Mouse (Mus musculus) myocyte (in vitro differentiated cells): Measurements from ENCODE around the gene Pygm.

Experiments
- CEBPB ChIP-seq: IDR thresholded peaks from 2 replicates; pipeline ENCODE4 v1.6.1; 2011; ENCODE audit warnings: mild to moderate bottlenecking, moderate library complexity; ENCODE audit not compliant: poor library complexity, insufficient read depth, severe bottlenecking
- E2F4 ChIP-seq: IDR thresholded peaks from one replicate; pipeline ENCODE4 v1.6.1; 2011; ENCODE audit warnings: mild to moderate bottlenecking, control low read depth, moderate library complexity; ENCODE audit not compliant: insufficient read depth
- MAX ChIP-seq: IDR thresholded peaks from one replicate; pipeline ENCODE4 v1.6.1; 2011; ENCODE audit warnings: low read depth, mild to moderate bottlenecking, control low read depth
- MYOD1 ChIP-seq, 3 experiments: IDR thresholded peaks; one replicate each; pipeline ENCODE4 v1.6.1; 2011; ENCODE audit warnings: control low read depth in 2 of 3, low read depth in 2 of 3, mild to moderate bottlenecking in 2 of 3, moderate library complexity in 1 of 3; ENCODE audit not compliant: insufficient read length in 2 of 3, control insufficient read depth in 1 of 3
- MYOG ChIP-seq, 3 experiments: IDR thresholded peaks; one replicate each; pipeline ENCODE4 v1.6.1; 2011; ENCODE audit warnings: control low read depth in 2 of 3, low read depth in 2 of 3, mild to moderate bottlenecking in 2 of 3; ENCODE audit not compliant: insufficient read length in 2 of 3, control insufficient read depth in 1 of 3, insufficient read depth in 1 of 3
- POLR2A ChIP-seq: IDR thresholded peaks from one replicate; pipeline ENCODE4 v1.6.1; 2011; ENCODE audit warnings: low read depth, mild to moderate bottlenecking, control low read depth, moderate library complexity; ENCODE audit not compliant: insufficient read length
- POLR2AphosphoS2 ChIP-seq: IDR thresholded peaks from one replicate; pipeline ENCODE4 v1.6.1; 2011; ENCODE audit warnings: low read depth, control low read depth; ENCODE audit not compliant: insufficient read length
- REST ChIP-seq: IDR thresholded peaks from one replicate; pipeline ENCODE4 v1.6.1; 2011; ENCODE audit warnings: mild to moderate bottlenecking, control low read depth, moderate library complexity; ENCODE audit not compliant: insufficient read depth, insufficient read length
- TCF12 ChIP-seq: IDR thresholded peaks from one replicate; pipeline ENCODE4 v1.6.1; 2011; ENCODE audit warnings: mild to moderate bottlenecking, control low read depth; ENCODE audit not compliant: poor library complexity, insufficient read depth, severe bottlenecking
- TCF3 ChIP-seq: IDR thresholded peaks from one replicate; pipeline ENCODE4 v1.6.1; 2011; ENCODE audit warnings: low read depth, control low read depth; ENCODE audit not compliant: insufficient read length
- USF1 ChIP-seq: IDR thresholded peaks from one replicate; pipeline ENCODE4 v1.6.1; 2011; ENCODE audit warnings: low read depth, mild to moderate bottlenecking, control low read depth, moderate library complexity

DNA sequence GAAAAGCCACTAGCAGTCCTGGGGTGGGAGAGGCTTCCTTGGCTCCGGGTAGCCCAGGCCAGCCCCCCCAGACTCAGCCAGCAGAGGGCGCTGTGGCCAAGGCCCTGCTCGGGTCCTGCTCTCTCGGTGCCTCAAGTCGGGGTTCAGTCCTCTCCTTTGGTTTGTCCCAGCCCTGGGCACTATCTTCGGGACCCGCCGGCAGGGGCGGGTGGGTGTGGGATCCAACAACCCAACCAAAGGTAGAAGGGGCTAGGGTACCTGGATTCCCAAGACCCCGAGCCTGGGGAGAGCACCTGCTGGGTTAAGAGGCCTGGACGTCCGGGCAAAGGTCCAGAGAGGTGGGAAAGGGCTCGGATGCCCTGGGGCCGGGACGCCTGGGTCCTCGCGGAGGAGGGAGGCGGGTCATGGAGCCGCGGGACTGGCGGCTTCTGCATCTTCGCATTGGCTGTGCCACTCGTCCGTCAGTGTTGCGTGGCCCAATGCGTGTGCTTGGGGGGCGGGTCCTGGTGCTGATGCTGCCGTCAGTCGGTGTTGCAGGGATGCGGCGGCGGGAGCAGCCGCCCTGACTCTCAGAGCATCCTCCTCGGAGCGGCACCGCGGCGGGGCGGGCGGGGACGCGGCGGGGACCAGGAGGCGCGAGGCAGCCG, 34.2 kb downstream of the Pygm start, which contains the start of gene Nrxn2:
- no peak for TF ChIP-seq POLR2A
- TF ChIP-seq TCF12 = no peak
- no peak for TF ChIP-seq REST
- TF ChIP-seq MYOD1 (IDR thresholded peaks at IDR 0.05; ENCODE audit: control insufficient read depth in 1 of 3, insufficient read length in 2 of 3, low read depth in 2 of 3) = no peak
- no peak for TF ChIP-seq MAX
- TF ChIP-seq POLR2AphosphoS2 = no peak
- no peak for TF ChIP-seq CEBPB
- TF ChIP-seq USF1 = no peak
- TF ChIP-seq E2F4 = no peak
- TF ChIP-seq MYOG (IDR thresholded peaks at IDR 0.05; ENCODE audit: control insufficient read depth in 1 of 3, insufficient read depth in 1 of 3, insufficient read length in 2 of 3, low read depth in 2 of 3) = no peak
- no peak for TF ChIP-seq TCF3
